Mouse (Mus musculus): Measurements from ENCODE around the gene Il1rapl2.

The Il1rapl2 gene

DNA sequence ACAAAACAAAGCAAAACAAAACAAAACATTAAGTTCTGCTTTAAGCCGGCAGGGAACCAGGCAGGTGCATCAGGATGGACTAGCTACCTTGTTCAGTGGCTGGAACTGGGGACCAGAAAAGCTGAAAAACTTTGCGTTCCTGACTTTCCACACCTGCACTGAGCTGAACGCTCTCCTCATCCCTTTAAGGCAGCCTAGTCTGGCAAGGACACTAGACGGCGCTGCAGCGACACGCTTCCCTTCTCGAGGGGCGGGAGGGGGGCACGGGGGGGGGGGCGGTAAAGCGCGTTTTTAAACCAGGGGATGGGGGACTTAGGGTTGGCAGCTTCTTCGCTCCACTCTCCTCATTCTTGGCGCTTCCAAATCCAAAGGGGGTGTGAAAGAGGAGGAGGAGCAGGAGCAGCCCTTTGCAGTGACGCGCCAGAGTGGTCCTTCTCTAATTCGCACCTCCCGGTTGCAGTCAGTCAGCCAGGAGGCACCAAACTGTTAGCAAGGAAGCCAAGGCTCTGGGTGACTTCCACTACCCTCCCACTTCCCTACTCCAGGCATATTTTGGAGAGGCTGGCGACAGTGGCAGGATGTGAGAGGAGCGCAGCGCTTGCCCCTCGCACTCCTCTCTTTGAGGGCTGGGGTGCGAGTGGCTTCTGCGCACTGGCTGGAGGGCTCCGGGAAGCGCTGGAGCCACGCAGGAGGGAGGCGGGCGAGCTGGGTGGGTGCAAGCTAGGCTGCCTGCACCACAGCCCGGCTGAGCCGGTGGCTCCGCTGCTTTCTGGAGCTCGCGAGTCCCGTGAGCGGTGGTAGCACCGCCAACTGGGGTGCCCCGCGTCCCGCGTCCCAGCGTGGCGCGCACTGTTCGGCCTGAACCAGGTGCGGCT, at the start of gene Il1rapl2:
Gene Il1rapl2, plus strand, starts transcription at position 288 of the 875 bp plus-strand sequence.
- no peak for DNase-seq

- DNase-seq: no peak
Observed at GRCm38 (mm10) chrX:137548348-137548747, 22.1 kb upstream of the Il1rapl2 start.

DNA sequence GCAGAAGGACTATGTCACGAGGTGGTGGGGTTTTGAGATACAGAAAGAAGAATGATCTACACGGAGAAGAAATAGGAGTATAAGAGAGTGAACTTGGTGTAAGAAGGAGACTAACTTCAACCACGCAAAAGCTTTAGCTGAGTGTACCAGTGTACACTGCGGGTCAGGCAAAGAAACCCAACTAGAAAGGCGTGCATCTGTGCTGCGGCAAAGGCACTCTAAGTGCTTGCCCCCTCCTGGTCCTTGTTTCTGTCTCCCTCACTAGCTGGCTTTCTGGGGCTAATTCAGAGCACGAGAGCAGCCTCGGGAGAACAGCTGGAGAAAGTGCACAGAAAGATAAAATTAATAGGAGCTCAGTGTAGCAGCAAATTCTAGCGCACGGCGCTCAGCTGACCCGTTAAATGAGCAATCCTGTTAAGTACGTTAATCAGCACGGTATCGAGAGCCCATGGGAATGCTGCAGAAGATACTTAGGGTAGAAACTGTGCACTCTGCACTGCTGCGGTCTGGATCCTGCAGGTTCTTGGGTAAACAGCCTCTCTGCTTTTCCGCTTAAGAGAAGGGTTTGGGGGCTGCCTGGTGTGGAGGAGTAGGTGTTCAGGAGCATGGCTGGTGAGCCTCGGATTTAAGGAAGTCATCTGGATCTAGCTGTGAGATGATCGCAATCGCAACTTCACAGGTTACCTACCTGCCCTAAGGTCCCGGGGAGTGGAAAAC, 778 bp upstream of the Il1rapl2 start:
- DNase-seq: no peak

GRCm38 (mm10) chrX:137582656-137583055, 12.2 kb downstream of the Il1rapl2 start:
- no peak for DNase-seq

DNA sequence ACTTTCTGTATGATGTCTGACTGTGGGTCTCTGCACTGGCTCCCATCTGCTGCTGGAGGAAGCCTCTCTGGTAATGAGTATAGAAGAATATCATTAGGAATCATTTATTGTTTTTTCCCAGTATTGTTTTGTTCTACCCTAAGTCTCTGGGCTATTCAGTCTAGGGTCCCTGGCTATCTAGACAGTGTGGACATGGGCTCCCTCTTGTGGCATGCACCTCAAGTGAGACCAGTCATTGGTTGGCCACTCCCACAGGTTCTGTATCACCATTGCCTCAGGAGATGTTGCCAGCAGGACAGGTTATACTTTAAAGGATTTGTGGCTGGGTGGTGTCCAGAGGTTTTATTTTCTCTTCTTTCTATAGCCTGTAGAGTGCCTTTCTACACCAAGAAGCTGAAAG, 50.3 kb downstream of the Il1rapl2 start:
- no peak for DNase-seq

- peak; percentile 1 to 3 for DNase-seq
Observed at GRCm38 (mm10) chrX:137667011-137667410, 96.6 kb downstream of the Il1rapl2 start.

GRCm38 (mm10) chrX:137687974-137688373, 117.6 kb downstream of the Il1rapl2 start:
- DNase-seq: no peak

DNA sequence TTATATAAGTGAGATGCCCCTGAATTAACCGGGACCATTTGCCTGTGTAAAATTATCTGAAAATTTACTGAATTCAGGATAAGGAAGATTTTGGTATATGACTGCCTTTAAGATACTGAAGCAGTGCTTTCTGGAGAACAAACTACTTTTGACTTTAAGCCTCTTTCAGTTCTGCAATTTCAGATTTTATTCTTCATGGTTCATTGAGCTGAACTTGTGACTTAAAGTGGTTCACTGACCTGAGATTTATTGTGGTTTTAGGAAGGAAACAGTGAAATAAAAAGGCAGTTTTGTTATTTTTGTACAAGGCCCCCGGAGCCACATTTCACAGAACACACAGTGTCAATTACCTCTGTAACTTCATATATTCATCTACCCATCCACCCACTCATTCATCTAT, 129.6 kb downstream of the Il1rapl2 start:
- DNase-seq: no peak

GRCm38 (mm10) chrX:137755537-137755936, 185.1 kb downstream of the Il1rapl2 start:
- no peak for DNase-seq

DNA sequence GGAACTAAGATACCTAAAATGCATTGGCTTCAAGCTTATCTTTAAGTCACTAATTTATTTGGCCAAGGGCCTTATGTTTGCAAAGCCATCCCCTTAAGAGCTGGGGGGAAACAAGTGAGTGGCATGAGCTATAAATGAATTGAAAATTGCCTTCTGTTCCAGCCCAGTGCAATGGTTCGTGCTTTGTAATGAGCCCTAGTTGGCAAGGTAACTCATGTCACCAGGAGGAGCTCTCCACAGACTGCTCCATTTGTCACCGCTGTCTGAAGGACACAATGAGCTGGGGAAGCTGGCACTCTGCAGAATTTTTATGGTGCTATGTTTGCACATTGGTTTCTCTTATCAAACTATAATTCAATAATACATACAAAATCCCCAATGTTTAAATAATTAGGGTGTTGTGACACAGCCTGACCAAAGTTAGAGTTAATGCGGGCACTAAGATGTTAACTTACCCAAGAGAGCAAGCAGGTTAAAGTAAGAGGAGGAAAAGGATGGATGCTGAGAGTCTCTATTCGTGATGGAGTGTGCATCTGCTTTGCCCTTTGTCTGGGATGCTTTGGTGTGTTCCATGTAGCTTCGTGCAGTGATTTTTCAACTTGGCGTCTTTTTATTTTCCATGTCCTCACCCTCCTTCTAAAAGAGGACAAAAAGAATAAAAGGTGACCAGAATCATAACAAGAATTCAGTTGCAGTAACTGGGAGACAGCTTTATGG, 235.2 kb downstream of the Il1rapl2 start:
- no peak for DNase-seq

DNA sequence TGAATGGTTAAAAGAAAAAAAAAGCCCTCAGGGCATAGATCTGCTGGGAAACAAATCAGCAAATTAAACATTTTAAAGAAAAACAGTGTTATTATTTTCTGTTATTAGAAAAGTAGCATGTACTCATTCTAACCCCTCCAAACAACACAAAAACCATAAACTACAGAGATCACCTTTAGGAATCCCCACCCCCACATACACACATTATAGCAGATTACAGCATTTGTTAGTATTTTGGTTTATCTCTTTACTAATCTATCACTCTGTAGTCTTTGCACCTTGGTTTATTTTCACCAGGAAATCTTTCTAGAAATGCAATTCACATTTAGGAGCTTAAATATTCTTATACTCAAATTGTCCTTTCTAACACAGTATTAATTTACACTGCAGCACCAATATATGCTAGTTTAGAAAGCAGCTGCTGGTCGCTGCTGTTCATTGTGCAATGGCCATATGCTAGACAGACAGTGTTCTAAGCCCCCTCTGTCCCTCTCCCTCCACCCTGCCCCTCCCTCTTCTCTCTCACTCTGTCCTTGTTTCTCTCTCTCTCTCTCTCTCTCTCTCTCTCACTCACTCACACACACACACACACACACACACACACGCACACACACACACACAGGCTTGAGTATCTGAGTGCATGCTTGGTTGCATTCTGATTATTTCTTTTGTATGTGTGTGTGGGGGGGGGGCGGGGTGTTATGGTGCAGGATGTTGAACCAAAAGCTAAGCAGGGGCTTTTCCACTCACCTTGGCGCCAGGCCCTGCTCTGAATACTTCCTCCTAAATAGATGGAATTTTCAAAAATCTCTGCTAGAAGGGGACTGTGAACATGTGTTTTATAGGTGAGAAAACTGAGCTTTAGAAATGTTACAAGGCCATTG, 236.1 kb downstream of the Il1rapl2 start:
- DNase-seq: no peak

GRCm38 (mm10) chrX:137809526-137809925, 239.1 kb downstream of the Il1rapl2 start:
- no peak for DNase-seq

DNA sequence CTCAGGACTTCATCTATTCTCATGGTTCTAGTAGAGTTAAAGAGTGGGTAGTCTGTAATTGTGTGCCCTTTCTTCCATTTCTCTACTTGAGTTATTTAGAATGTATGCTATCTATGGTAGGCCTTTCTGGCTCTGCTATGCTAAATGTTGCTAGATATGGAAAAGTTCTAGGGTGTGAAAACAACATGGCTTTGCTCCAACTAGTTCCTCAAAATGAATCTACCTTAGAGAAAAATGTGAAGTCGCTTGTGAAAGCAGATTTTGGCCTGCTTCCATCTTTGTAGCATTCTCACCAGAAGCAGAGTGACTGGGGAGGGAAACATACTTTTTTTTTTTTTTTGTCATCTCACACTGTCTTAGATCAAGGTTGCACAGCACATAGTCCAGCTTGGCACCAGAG, 241.7 kb downstream of the Il1rapl2 start:
- no peak for DNase-seq

DNA sequence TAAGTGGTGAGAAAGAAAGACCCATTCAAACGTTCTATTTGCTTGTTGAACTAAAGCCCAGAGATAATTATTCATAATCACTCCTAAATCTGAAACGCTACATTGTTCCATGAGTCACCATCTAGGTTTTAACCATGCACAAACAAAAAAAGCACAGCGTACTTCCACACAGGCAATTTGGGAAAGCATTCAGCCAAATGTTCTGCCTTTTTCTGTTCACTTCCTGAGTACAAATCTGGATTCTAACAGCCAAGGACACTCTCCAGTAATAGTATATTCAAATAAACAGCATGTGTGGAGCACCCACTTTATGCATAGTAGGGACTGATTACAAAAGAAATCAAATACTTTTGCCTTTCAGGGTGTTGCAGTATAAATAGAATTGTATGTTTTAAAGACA, 278.5 kb downstream of the Il1rapl2 start:
- no peak for DNase-seq

GRCm38 (mm10) chrX:137923490-137923889, 353.1 kb downstream of the Il1rapl2 start:
- DNase-seq: no peak

GRCm38 (mm10) chrX:137926835-137927234, 356.4 kb downstream of the Il1rapl2 start:
- no peak for DNase-seq

- DNase-seq: no peak
Observed at GRCm38 (mm10) chrX:137947741-137948140, 377.3 kb downstream of the Il1rapl2 start.

DNA sequence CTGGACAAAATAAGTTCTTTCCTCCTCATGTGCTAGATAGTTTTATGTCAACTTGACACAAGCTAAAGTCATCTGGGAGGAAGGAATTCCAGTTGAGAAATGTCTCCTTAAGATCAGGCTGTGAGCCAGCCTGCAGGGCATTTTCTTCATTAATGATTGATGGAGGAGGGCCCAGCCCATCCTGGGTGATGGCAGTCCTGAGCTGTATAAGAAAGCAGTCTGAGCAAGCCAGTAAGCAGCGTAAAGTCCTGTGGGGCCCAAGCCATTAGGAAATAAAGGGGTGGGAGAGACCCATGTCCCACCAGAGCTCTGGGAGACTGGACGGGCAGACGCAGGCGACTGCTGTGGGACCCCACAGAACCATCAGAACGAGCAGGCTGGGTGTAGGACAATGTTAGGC, 400.9 kb downstream of the Il1rapl2 start:
- peak; percentile 1 to 3 for DNase-seq

DNA sequence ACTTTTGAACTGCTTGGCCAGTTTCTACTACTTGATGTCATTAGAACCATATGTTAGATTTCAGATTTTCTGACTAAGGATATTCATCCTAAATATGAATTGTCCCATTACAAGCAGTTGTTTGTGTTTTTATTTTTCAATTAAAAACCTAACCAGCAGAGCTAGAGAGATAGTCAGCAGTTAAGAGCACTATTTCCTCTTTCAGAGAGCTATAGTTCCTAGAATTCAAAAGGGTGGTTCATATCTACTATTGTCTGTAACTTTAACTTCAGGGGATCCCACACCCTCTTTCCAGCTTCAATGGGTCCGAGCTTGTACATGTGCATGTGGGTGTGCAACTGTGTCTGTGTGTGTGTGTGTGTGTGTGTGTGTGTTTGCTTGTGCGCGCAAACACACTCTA, 472.7 kb downstream of the Il1rapl2 start:
- DNase-seq: no peak

- DNase-seq: no peak
Observed at GRCm38 (mm10) chrX:138103954-138104353, 533.5 kb downstream of the Il1rapl2 start.

GRCm38 (mm10) chrX:138104668-138105067, 534.3 kb downstream of the Il1rapl2 start:
- no peak for DNase-seq

DNA sequence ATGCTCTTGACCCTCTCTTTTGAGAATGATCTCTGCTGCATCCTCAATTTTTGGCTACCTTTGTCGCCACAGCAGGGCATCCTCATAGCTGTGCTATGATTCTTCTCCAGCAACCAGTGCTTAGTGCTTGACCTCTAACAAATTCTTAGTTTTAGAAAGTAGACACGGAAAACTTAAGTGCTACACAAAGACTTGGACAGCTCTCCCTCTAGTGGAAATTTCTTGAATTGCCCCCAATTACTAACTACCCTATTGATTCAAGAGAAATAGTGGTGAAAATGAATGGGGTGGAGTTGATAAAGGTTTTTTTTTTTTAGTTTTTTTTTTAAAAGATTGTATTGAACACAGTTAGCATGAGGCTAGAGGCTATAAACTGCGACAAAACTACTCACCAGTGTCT, 599.7 kb downstream of the Il1rapl2 start:
- no peak for DNase-seq
